In the genomic region with DNA sequence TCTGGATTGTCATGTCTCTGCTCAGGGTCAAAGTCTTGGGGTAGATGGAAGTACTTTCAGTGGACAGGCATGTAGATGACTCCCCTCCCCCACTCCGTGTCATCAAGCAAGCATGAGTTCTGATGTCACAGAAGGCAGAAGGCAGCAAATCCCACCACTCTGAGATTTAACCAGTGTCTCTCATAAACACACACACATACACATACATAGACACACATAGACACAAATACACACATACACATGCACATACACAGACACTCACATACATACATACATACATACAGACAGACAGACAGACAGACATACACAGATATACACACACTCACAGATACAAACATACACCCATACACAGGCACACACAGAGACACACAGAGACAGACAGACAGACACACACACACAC, we compare ENCODE assay signal across 25 mouse cellular contexts. TPM values are rescaled to one million over a fixed set of nuclear protein-coding genes. Genes with fewer than 3 reads are reported as not detected.
DNase-seq lines count a peak whose midpoint lies in the region; TF ChIP-seq lines count a peak whose summit lies in the region.
"Had no signal": no experiment of that assay in that cellular context is flagged by ENCODE, and none has a peak within 500 bp of the region (broad histone marks: within the 10 kb centered on the region; RNA-seq: fewer than 3 reads in every experiment).

A gene (minus strand): TSS at position 101 of the 400 bp plus-strand sequence.

- no peaks in the 10 kb centered on the region for H3K27me3 ChIP-seq in testis, adult 2 months (ENCODE audit: control insufficient read depth, insufficient read depth, low read length)

- peak within 1 kb of the TSS; percentile 84 for H3K4me3 ChIP-seq in testis, adult 2 months (ENCODE audit: control insufficient read depth, low read depth, low read length)

- intact Hi-C loops in heart, postnatal 36 days (cut with DNase I) = no loop called here

- H3K36me3 ChIP-seq in testis, adult 2 months (ENCODE audit: control insufficient read depth, insufficient read depth, low read length) = no peaks in the 10 kb centered on the region
- H3K36me3 ChIP-seq: G1E had no signal

- TF ChIP-seq CTCF in testis, adult 2 months (IDR thresholded peaks at IDR 0.05; ENCODE audit: control insufficient read depth, insufficient read depth, insufficient replicate concordance, low read depth, low read length) = no peak

- peak; percentile 79 for DNase-seq in heart, adult 11 months
- no peak for DNase-seq in heart, postnatal 36 days
- DNase-seq in testis, postnatal 14 days (ENCODE audit: low spot score) = no peak
- DNase-seq: adrenal gland, adult 2 months; adrenal gland, adult 8-10 months; adrenal gland, postnatal 10 days; adrenal gland, postnatal 14 days; adrenal gland, postnatal 25 days; adrenal gland, postnatal 36 days; B cell, adult 2 months; cerebellum, adult 11 months; cerebellum, adult 11-12 months; cerebellum, adult 18-20 months had no signal

- TF ChIP-seq POLR2A in testis, adult 2 months (IDR thresholded peaks at IDR 0.05; ENCODE audit: control insufficient read depth, low read depth, low read length) = no peak; the same call in 1 of the 2 replicates

- H3K27ac ChIP-seq in testis, adult 2 months (ENCODE audit: control insufficient read depth, insufficient read depth, low read depth, low read length) = 0 out of 2 replicates have a peak within 1 kb of the TSS, but pooled peaks have one; percentile 60

- no peaks in the 10 kb centered on the region for H3K4me1 ChIP-seq in testis, adult 2 months (ENCODE audit: control insufficient read depth, insufficient read depth, low read length)

RNA-seq across cellular contexts. Expression of the gene that starts here (rescaled TPM):
- not detected for total RNA-seq in heart, postnatal 36 days (2021)
- polyA plus RNA-seq in testis, adult 2 months (2012; rRNA removed) = 227 and 257 TPM in 2 replicates
- total RNA-seq: adrenal gland, adult 18-20 months; adrenal gland, adult 2 months; adrenal gland, adult 8-10 months; adrenal gland, postnatal 10 days; adrenal gland, postnatal 14 days; adrenal gland, postnatal 25 days; adrenal gland, postnatal 36 days; adrenal gland, postnatal 4 days; CH12.LX; ES-E14; G1E; MEL had no signal
- polyA plus RNA-seq: activated CD4-positive, CD25-positive, alpha-beta regulatory T cell, adult 4 months; adrenal gland, adult 2 months; brain, embryonic 14.5 days; C2C12; CD4-positive, CD25-positive, alpha-beta regulatory T cell, adult 4 months; G1E; Patski had no signal
